Mouse (Mus musculus): Measurements from ENCODE around the gene Crygd. TPM values are rescaled to one million over a fixed set of nuclear protein-coding genes. Genes with fewer than 3 reads are reported as not detected.
"Not testable (repeated sequence)": the region's sequence is repeated elsewhere in the genome, so short reads cannot be mapped to it uniquely, and the experiment has no call there.

Gene Crygd
- polyA plus RNA-seq, 1 experiment, result not detected

- Histone ChIP-seq H3K27me3 (ENCODE audit: control insufficient read depth, insufficient read depth, low read length) (no peaks in the 10 kb centered on the region), H3K4me3 (ENCODE audit: control insufficient read depth, insufficient read depth, low read length) (no peak overlapping the region), H3K4me1 (replicated peaks; ENCODE audit: control insufficient read depth, insufficient read depth, low read length) (no peaks in the 10 kb centered on the region), H3K27ac (ENCODE audit: control insufficient read depth, insufficient read depth, low read length) (no peak overlapping the region), H3K36me3 (ENCODE audit: control insufficient read depth, insufficient read depth, low read length) (no peaks in the 10 kb centered on the region)
- DNase-seq, result no peak
- WGBS, result 35% methylated on average over 5 of the region's 5 CpGs
- no peak for TF ChIP-seq CTCF (IDR thresholded peaks at IDR 0.05; ENCODE audit: borderline replicate concordance, control insufficient read depth, extremely low read depth, insufficient read depth, low read length, poor library complexity)
- TF ChIP-seq POLR2A (IDR thresholded peaks at IDR 0.05; ENCODE audit: control insufficient read depth, extremely low read depth, insufficient read depth, low read length, poor library complexity), result no peak
Observed at GRCm38 (mm10) chr1:65075607-65076006, 12.4 kb upstream of the Crygd start.

DNA sequence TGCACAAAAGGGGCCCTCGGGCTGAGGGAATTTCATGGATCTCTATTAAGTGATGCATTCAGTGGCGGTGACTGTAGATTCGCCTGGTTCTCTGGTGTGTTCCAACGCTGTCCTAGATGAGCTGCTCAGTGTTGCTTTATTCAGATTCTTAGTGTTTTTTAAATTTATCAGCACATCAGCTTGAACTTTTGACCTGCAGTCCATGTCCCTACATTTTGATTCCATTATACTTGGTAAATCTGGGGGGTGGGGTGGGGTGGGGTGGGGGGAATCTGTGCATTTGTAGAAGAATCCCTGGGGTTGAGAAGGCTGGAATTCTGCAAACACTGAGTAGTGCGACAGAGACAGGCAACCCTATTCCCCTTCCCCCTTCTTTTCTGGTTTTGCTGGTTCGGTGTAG lies 10.3 kb upstream of the Crygd start, which contains the start of gene Crygc:
Crygc (minus strand) TSS at position 101 of the 400 bp plus-strand sequence.
- no peaks in the 10 kb centered on the region for H3K36me3 ChIP-seq (ENCODE audit: control insufficient read depth, insufficient read depth, low read length)
- H3K4me3 ChIP-seq (ENCODE audit: control insufficient read depth, insufficient read depth, low read length), result no peak within 1 kb of the TSS
- no peaks in the 10 kb centered on the region for H3K4me1 ChIP-seq (replicated peaks; ENCODE audit: control insufficient read depth, insufficient read depth, low read length)
- H3K27ac ChIP-seq (ENCODE audit: control insufficient read depth, insufficient read depth, low read length), result no peak within 1 kb of the TSS
- TF ChIP-seq POLR2A (IDR thresholded peaks at IDR 0.05; ENCODE audit: control insufficient read depth, extremely low read depth, insufficient read depth, low read length, poor library complexity), result no peak
- no peak for TF ChIP-seq CTCF (IDR thresholded peaks at IDR 0.05; ENCODE audit: borderline replicate concordance, control insufficient read depth, extremely low read depth, insufficient read depth, low read length, poor library complexity)
- no peak for DNase-seq
- H3K27me3 ChIP-seq (ENCODE audit: control insufficient read depth, insufficient read depth, low read length), result no peaks in the 10 kb centered on the region
- 86% methylated on average over 6 of the region's 6 CpGs for WGBS

- no peak for TF ChIP-seq POLR2A (IDR thresholded peaks at IDR 0.05; ENCODE audit: control insufficient read depth, extremely low read depth, insufficient read depth, low read length, poor library complexity)
- TF ChIP-seq CTCF (IDR thresholded peaks at IDR 0.05; ENCODE audit: borderline replicate concordance, control insufficient read depth, extremely low read depth, insufficient read depth, low read length, poor library complexity), result no peak
- H3K36me3 ChIP-seq (ENCODE audit: control insufficient read depth, insufficient read depth, low read length), result no peaks in the 10 kb centered on the region
- H3K4me3 ChIP-seq (ENCODE audit: control insufficient read depth, insufficient read depth, low read length), result no peak overlapping the region
- H3K27me3 ChIP-seq (ENCODE audit: control insufficient read depth, insufficient read depth, low read length), result no peaks in the 10 kb centered on the region
- H3K27ac ChIP-seq (ENCODE audit: control insufficient read depth, insufficient read depth, low read length), result no peak overlapping the region
- no peaks in the 10 kb centered on the region for H3K4me1 ChIP-seq (replicated peaks; ENCODE audit: control insufficient read depth, insufficient read depth, low read length)
- DNase-seq, result no peak
Observed at GRCm38 (mm10) chr1:65067842-65068241, 4.6 kb upstream of the Crygd start.

DNA sequence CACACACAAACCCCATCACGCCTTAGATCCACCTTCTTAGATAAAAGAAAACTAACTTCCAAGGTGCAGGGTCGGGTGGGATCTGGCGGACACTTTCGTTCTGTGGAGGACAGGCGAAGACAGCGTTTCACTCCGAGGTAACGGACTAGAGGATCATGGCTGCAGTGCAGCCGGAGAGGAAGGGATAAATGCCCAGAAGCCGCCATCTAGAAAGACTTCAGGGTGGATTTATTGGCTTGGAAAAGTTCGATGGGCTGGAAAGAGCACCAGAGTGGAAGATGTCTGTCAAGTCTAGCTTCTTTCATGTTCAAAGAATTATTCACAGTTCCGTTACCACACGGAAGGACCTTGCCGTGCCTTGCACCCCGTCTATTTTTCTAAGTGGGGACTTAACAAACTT lies 949 bp upstream of the Crygd start:
- H3K4me3 ChIP-seq (ENCODE audit: control insufficient read depth, insufficient read depth, low read length), result no peak overlapping the region
- no peak overlapping the region for H3K27ac ChIP-seq (ENCODE audit: control insufficient read depth, insufficient read depth, low read length)
- WGBS, result 95% methylated on average over 15 of the region's 15 CpGs
- no peaks in the 10 kb centered on the region for H3K4me1 ChIP-seq (replicated peaks; ENCODE audit: control insufficient read depth, insufficient read depth, low read length)
- H3K27me3 ChIP-seq (ENCODE audit: control insufficient read depth, insufficient read depth, low read length), result no peaks in the 10 kb centered on the region
- TF ChIP-seq POLR2A (IDR thresholded peaks at IDR 0.05; ENCODE audit: control insufficient read depth, extremely low read depth, insufficient read depth, low read length, poor library complexity), result no peak
- no peak for TF ChIP-seq CTCF (IDR thresholded peaks at IDR 0.05; ENCODE audit: borderline replicate concordance, control insufficient read depth, extremely low read depth, insufficient read depth, low read length, poor library complexity)
- no peaks in the 10 kb centered on the region for H3K36me3 ChIP-seq (ENCODE audit: control insufficient read depth, insufficient read depth, low read length)
- no peak for DNase-seq

DNA sequence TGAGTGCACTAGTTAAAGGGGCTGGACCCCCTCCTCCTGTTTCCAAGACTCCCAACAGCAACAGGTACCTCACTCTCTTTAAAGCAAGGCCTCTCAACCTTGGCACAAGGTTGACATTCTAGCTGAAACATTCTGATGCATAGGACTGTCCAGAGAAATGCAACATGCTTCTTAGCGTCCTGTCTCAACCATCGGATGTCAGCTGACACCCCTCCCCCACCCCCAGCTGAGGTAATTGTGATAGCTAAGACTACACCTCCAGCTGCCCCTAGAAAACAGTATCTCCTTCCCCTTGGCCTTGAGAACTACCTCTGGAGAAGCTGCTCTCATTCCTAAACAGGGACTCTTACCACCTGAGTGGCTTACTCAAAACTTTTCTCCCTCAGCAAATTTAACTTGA lies 11.1 kb downstream of the Crygd start:
- no peak overlapping the region for H3K4me3 ChIP-seq (ENCODE audit: control insufficient read depth, insufficient read depth, low read length)
- DNase-seq, result no peak
- H3K36me3 ChIP-seq (ENCODE audit: control insufficient read depth, insufficient read depth, low read length), result no peaks in the 10 kb centered on the region
- 74% methylated on average over 2 of the region's 2 CpGs for WGBS
- H3K4me1 ChIP-seq (replicated peaks; ENCODE audit: control insufficient read depth, insufficient read depth, low read length), result no peaks in the 10 kb centered on the region
- TF ChIP-seq POLR2A (IDR thresholded peaks at IDR 0.05; ENCODE audit: control insufficient read depth, extremely low read depth, insufficient read depth, low read length, poor library complexity) (no peak), CTCF (IDR thresholded peaks at IDR 0.05; ENCODE audit: borderline replicate concordance, control insufficient read depth, extremely low read depth, insufficient read depth, low read length, poor library complexity) (no peak)
- H3K27me3 ChIP-seq (ENCODE audit: control insufficient read depth, insufficient read depth, low read length), result no peaks in the 10 kb centered on the region
- H3K27ac ChIP-seq (ENCODE audit: control insufficient read depth, insufficient read depth, low read length), result no peak overlapping the region

GRCm38 (mm10) chr1:65051696-65052095 lies 11.6 kb downstream of the Crygd start:
- Histone ChIP-seq H3K36me3 (ENCODE audit: control insufficient read depth, insufficient read depth, low read length) (no peaks in the 10 kb centered on the region), H3K27me3 (ENCODE audit: control insufficient read depth, insufficient read depth, low read length) (no peaks in the 10 kb centered on the region), H3K4me3 (ENCODE audit: control insufficient read depth, insufficient read depth, low read length) (no peak overlapping the region), H3K4me1 (replicated peaks; ENCODE audit: control insufficient read depth, insufficient read depth, low read length) (no peaks in the 10 kb centered on the region), H3K27ac (ENCODE audit: control insufficient read depth, insufficient read depth, low read length) (no peak overlapping the region)
- TF ChIP-seq POLR2A (IDR thresholded peaks at IDR 0.05; ENCODE audit: control insufficient read depth, extremely low read depth, insufficient read depth, low read length, poor library complexity), result no peak
- no peak for TF ChIP-seq CTCF (IDR thresholded peaks at IDR 0.05; ENCODE audit: borderline replicate concordance, control insufficient read depth, extremely low read depth, insufficient read depth, low read length, poor library complexity)
- no peak for DNase-seq
- WGBS, result 85% methylated on average over 7 of the region's 7 CpGs

DNA sequence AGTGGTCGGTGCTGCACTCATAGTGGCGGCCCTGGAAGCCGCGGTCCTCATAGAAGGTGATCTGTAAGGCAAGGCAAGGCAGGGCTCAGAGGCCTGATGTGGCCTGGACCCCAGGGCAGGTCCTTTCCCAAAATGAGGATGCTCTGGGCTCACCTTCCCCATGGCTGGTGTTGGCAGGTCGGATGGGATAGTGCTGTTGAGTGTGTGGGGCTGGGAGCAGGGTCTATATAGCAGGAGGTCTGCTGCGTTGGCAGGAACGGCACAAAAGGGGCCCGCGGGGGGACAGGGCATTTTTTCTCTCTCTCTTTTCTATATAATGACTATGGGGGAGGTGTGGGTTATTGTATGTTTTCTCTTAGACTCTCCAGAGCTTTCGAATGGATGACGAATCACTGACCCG lies 12.3 kb downstream of the Crygd start, which contains the start of gene Cryge:
Cryge (minus strand) TSS at position 198 of the 400 bp plus-strand sequence.
- H3K36me3 ChIP-seq (ENCODE audit: control insufficient read depth, insufficient read depth, low read length); H3K4me3 ChIP-seq (ENCODE audit: control insufficient read depth, insufficient read depth, low read length); DNase-seq; H3K27me3 ChIP-seq (ENCODE audit: control insufficient read depth, insufficient read depth, low read length); H3K4me1 ChIP-seq (replicated peaks; ENCODE audit: control insufficient read depth, insufficient read depth, low read length); H3K27ac ChIP-seq (ENCODE audit: control insufficient read depth, insufficient read depth, low read length): not testable (repeated sequence)
- WGBS, result 92% methylated on average over 12 of the region's 12 CpGs
